Mouse (Mus musculus) ES-E14 (cell line): ENCODE data around the gene Grb2. TPM values are rescaled to one million over a fixed set of nuclear protein-coding genes. Genes with fewer than 3 reads are reported as not detected.

Experiments used
- DNase-seq: peaks from one replicate; pipeline ENCODE4 v3.0.0-alpha.2; 2013; ENCODE audit warnings: low read depth, low spot score
- H3K27ac ChIP-seq: 2 replicates; pipeline ENCODE4 v1.5.1; 2012; ENCODE audit warnings: low read depth, mild to moderate bottlenecking, low read length, moderate library complexity, mixed read lengths; ENCODE audit not compliant: poor library complexity, insufficient read depth, severe bottlenecking
- H3K36me3 ChIP-seq: 2 replicates; pipeline ENCODE4 v1.6.1; 2012; ENCODE audit warnings: mild to moderate bottlenecking, low read length, moderate library complexity, mixed read lengths; ENCODE audit not compliant: control insufficient read depth, poor library complexity, insufficient read depth, severe bottlenecking
- H3K4me1 ChIP-seq, 2 experiments: fragments of 150-350 bp in 1 of 2; sonication (generic) in 1 of 2; 2 replicates each; pipeline ENCODE4 v1.6.1; 2012; ENCODE audit warnings: low read length in 2 of 2, mild to moderate bottlenecking in 1 of 2, mixed read lengths in 1 of 2; ENCODE audit not compliant: control insufficient read depth in 2 of 2, insufficient read depth in 2 of 2, poor library complexity in 1 of 2
- H3K4me3 ChIP-seq, 2 experiments: fragments of 150-350 bp in 1 of 2; sonication (generic) in 1 of 2; 2 replicates each; pipeline ENCODE4 v1.5.1; 2012; ENCODE audit warnings: low read length in 2 of 2, low read depth in 1 of 2, mild to moderate bottlenecking in 1 of 2, mixed read lengths in 1 of 2; ENCODE audit not compliant: insufficient read depth in 1 of 2, poor library complexity in 1 of 2, severe bottlenecking in 1 of 2
- H3K9ac ChIP-seq: 2 replicates; pipeline ENCODE4 v1.6.1; 2012; ENCODE audit warnings: low read depth, mild to moderate bottlenecking, low read length, mixed read lengths; ENCODE audit not compliant: poor library complexity, insufficient read depth, severe bottlenecking
- H3K9me3 ChIP-seq: fragments of 150-350 bp; sonication (generic); 2 replicates; pipeline ENCODE4 v1.6.1; 2012; ENCODE audit warnings: low read depth, mild to moderate bottlenecking, low read length; ENCODE audit not compliant: control insufficient read depth, insufficient read depth
- CHD2 ChIP-seq: IDR thresholded peaks from 2 replicates; pipeline ENCODE4 v1.6.1; 2014; ENCODE audit warnings: mild to moderate bottlenecking, low read depth, low read length, inconsistent platforms
- HCFC1 ChIP-seq: IDR thresholded peaks from 2 replicates; pipeline ENCODE4 v1.6.1; 2012; ENCODE audit warnings: low read length, inconsistent platforms, borderline replicate concordance; ENCODE audit not compliant: insufficient read depth
- MAFK ChIP-seq: IDR thresholded peaks from 2 replicates; pipeline ENCODE4 v1.6.1; 2014; ENCODE audit warnings: mild to moderate bottlenecking, low read depth, low read length, inconsistent platforms; ENCODE audit not compliant: insufficient read depth
- ZC3H11A ChIP-seq: IDR thresholded peaks from 2 replicates; pipeline ENCODE4 v1.6.1; 2012; ENCODE audit warnings: low read depth, mild to moderate bottlenecking, inconsistent platforms, low read length, borderline replicate concordance
- ZNF384 ChIP-seq: IDR thresholded peaks from 2 replicates; pipeline ENCODE4 v1.6.1; 2012; ENCODE audit warnings: low read depth, low read length, inconsistent platforms
- in situ Hi-C, 2 experiments: fragments of 600-800 bp; cut with MboI; formaldehyde crosslinking; loops; one replicate each; pipeline ENCODE4 v1.15.1; 2025; ENCODE audit warnings: low sequenced_read_pairs in 2 of 2, inconsistent platforms in 1 of 2; ENCODE audit not compliant: unreplicated experiment in 2 of 2
- total RNA-seq: library from RNA; depleted of rRNA; stranded (reverse); fragments of 300-350 nt; gene quantifications from 2 replicates; pipeline ENCODE4 v1.2.3, GENCODE M21; 2012

Gene Grb2
- total RNA-seq, 1 experiment, result 24.4 TPM

GRCm38 (mm10) chr11:115627705-115628464, 80.5 kb downstream of the Grb2 start, which contains the start of gene Slc25a19:
Gene Slc25a19, minus strand, starts transcription at chr11:115628295.
- no peak within 1 kb of the TSS for H3K27ac ChIP-seq
- TF ChIP-seq HCFC1 (peak; percentile 91), ZC3H11A (no peak), CHD2 (peak; percentile 82; the same call in 1 of the 2 replicates), ZNF384 (no peak)
- peaks cover 8 to 12% of the 10 kb centered on the region in 2 experiments; a peak in 3 of 4 replicates for H3K4me1 ChIP-seq
- peak within 1 kb of the TSS; percentile 69 to 91 for H3K4me3 ChIP-seq
- peak within 1 kb of the TSS; percentile 65 for H3K9ac ChIP-seq
- peaks cover 6% of the 10 kb centered on the region for H3K36me3 ChIP-seq
- peak; percentile 100 for DNase-seq
- H3K9me3 ChIP-seq, result no peaks in the 10 kb centered on the region
- in situ Hi-C loops, result no loop called here

GRCm38 (mm10) chr11:115626824-115627616, 81.4 kb downstream of the Grb2 start:
- H3K36me3 ChIP-seq, result peaks cover 14% of the 10 kb centered on the region
- H3K4me3 ChIP-seq, result peak overlapping the region; percentile 69 to 91; a peak in 3 of 4 replicates
- no peaks in the 10 kb centered on the region for H3K9me3 ChIP-seq
- no peak for DNase-seq
- H3K4me1 ChIP-seq, result peaks cover 8% of the 10 kb centered on the region in 2 experiments; a peak in 3 of 4 replicates
- in situ Hi-C loops, result no loop called here
- no peak overlapping the region for H3K27ac ChIP-seq
- TF ChIP-seq CHD2 (no peak), MAFK (no peak), ZC3H11A (no peak), ZNF384 (no peak), HCFC1 (no peak)
- no peak overlapping the region for H3K9ac ChIP-seq

GRCm38 (mm10) chr11:115625877-115626276, 82.5 kb downstream of the Grb2 start:
- Histone ChIP-seq H3K27ac (no peak overlapping the region), H3K9me3 (no peaks in the 10 kb centered on the region), H3K4me3 (no peak overlapping the region), H3K9ac (no peak overlapping the region), H3K36me3 (peaks cover 14% of the 10 kb centered on the region), H3K4me1 (peaks cover 7 to 11% of the 10 kb centered on the region in 2 experiments)
- in situ Hi-C loops, result no loop called here
- no peak for DNase-seq
- TF ChIP-seq MAFK (no peak), CHD2 (no peak), ZNF384 (no peak), HCFC1 (no peak), ZC3H11A (no peak)

- Histone ChIP-seq H3K4me1 (peaks cover 4 to 10% of the 10 kb centered on the region in 2 experiments; a peak in 3 of 4 replicates), H3K9ac (no peak overlapping the region), H3K36me3 (peaks cover 21% of the 10 kb centered on the region), H3K9me3 (no peaks in the 10 kb centered on the region), H3K27ac (no peak overlapping the region), H3K4me3 (no peak overlapping the region)
- in situ Hi-C loops, result no loop called here
- TF ChIP-seq CHD2 (no peak), HCFC1 (no peak), ZC3H11A (no peak), MAFK (no peak), ZNF384 (no peak)
- DNase-seq, result no peak
Measured at GRCm38 (mm10) chr11:115623487-115624070, 84.8 kb downstream of the Grb2 start.
